Mouse (Mus musculus) liver, postnatal 0 days (tissue): Measurements from ENCODE around the gene Cab39l.

Source experiments
- CTCF ChIP-seq: sonication (generic); IDR thresholded peaks from 2 replicates; pipeline ENCODE4 v1.5.1; 2016; ENCODE audit warnings: antibody characterized with exemption, low read depth
- EP300 ChIP-seq: IDR thresholded peaks from 2 replicates; pipeline ENCODE4 v1.6.1; 2016; ENCODE audit warnings: antibody characterized with exemption, low read depth, mild to moderate bottlenecking

GRCm38 (mm10) chr14:59396999-59397398 is 43.8 kb upstream of the Cab39l start:
- no peak for TF ChIP-seq CTCF
- TF ChIP-seq EP300 = no peak
